Mouse (Mus musculus) heart, embryonic 12.5 days (tissue): ENCODE measurements around the gene Clip1. TPM values are rescaled to one million over a fixed set of nuclear protein-coding genes. Genes with fewer than 3 reads are reported as not detected.
"Not testable (repeated sequence)": the region's sequence is repeated elsewhere in the genome, so short reads cannot be mapped to it uniquely, and the experiment has no call there.

ENCODE experiments used
- ATAC-seq: fragments of 200-750 bp; cut with Nextera tagmentation; 2 replicates; pipeline ENCODE4 v1.8.0; 2017; ENCODE audit warnings: moderate TSS enrichment, moderate library complexity; ENCODE audit not compliant: insufficient number of reproducible peaks, low FRiP score
- H3K27ac ChIP-seq: fragments of 300-500 bp; sonication (generic); 2 replicates; pipeline ENCODE4 v1.5.1; 2016; ENCODE audit warnings: mild to moderate bottlenecking, moderate library complexity; ENCODE audit not compliant: poor library complexity, severe bottlenecking
- H3K27me3 ChIP-seq: fragments of 300-500 bp; sonication (generic); replicated peaks from 2 replicates; pipeline ENCODE4 v1.6.1; 2016; ENCODE audit warnings: mild to moderate bottlenecking, moderate library complexity
- H3K36me3 ChIP-seq: fragments of 300-500 bp; sonication (generic); 2 replicates; pipeline ENCODE4 v1.6.1; 2016; ENCODE audit warnings: mild to moderate bottlenecking, moderate library complexity
- H3K4me1 ChIP-seq: fragments of 300-500 bp; sonication (generic); replicated peaks from 2 replicates; pipeline ENCODE4 v1.6.1; 2016; ENCODE audit warnings: mild to moderate bottlenecking
- H3K4me2 ChIP-seq: fragments of 300-500 bp; sonication (generic); 2 replicates; pipeline ENCODE4 v1.6.1; 2016; ENCODE audit warnings: mild to moderate bottlenecking, moderate library complexity
- H3K4me3 ChIP-seq: fragments of 300-500 bp; sonication (generic); 2 replicates; pipeline ENCODE4 v1.5.1; 2016; ENCODE audit warnings: mild to moderate bottlenecking
- H3K9ac ChIP-seq: fragments of 300-500 bp; sonication (generic); 2 replicates; pipeline ENCODE4 v1.6.1; 2016; ENCODE audit warnings: mild to moderate bottlenecking, moderate library complexity
- H3K9me3 ChIP-seq: fragments of 300-500 bp; sonication (generic); replicated peaks from 2 replicates; pipeline ENCODE4 v1.6.1; 2016; ENCODE audit warnings: mild to moderate bottlenecking, moderate library complexity
- WGBS: fragments of 180-500 bp; shearing (Covaris S2); methylation state at CpG from one replicate; pipeline ENCODE4 v1.1.7; 2016; 5-methylcytosine and 5-hydroxymethylcytosine counted together
- polyA plus RNA-seq: library from polyadenylated mRNA; unstranded; fragments of >200 nt; fragmentation: Nextera tagmentation; extraction: Ambion mirVana; gene quantifications from 2 replicates; pipeline ENCODE4 v1.2.1, GENCODE M21; 2016

Gene Clip1
- polyA plus RNA-seq = 62.3 and 65.2 TPM in 2 replicates

- peak within 1 kb of the TSS; percentile 93 for H3K4me3 ChIP-seq
- H3K9me3 ChIP-seq = no peaks in the 10 kb centered on the region
- peak within 1 kb of the TSS; percentile 99 for H3K9ac ChIP-seq
- peak within 1 kb of the TSS; percentile 93 for H3K27ac ChIP-seq
- under 1% methylated on average over 55 of the region's 64 CpGs for WGBS
- peak; percentile 75 for ATAC-seq
- H3K4me1 ChIP-seq = peaks cover 24% of the 10 kb centered on the region
- H3K36me3 ChIP-seq = no peaks in the 10 kb centered on the region
- H3K4me2 ChIP-seq = peak within 1 kb of the TSS; percentile 81
- no peaks in the 10 kb centered on the region for H3K27me3 ChIP-seq
These were observed at the start of gene Clip1 for GRCm38 (mm10) chr5:123684221-123685144. Clip1 (minus strand) TSS chr5:123684618.

GRCm38 (mm10) chr5:123730981-123731380 lies 46.6 kb upstream of the Clip1 start:
- Histone ChIP-seq H3K36me3 (peaks cover 66% of the 10 kb centered on the region), H3K4me2 (no peak overlapping the region), H3K4me1 (no peaks in the 10 kb centered on the region), H3K9ac (no peak overlapping the region), H3K4me3 (no peak overlapping the region), H3K27ac (no peak overlapping the region), H3K27me3 (no peaks in the 10 kb centered on the region), H3K9me3 (no peaks in the 10 kb centered on the region)
- WGBS = 90% methylated on average over 2 of the region's 2 CpGs
- no peak for ATAC-seq

- not testable (repeated sequence) for H3K4me3 ChIP-seq, H3K9ac ChIP-seq, H3K27ac ChIP-seq, H3K36me3 ChIP-seq, ATAC-seq, H3K4me1 ChIP-seq, H3K27me3 ChIP-seq, H3K9me3 ChIP-seq, H3K4me2 ChIP-seq
- WGBS = 86% methylated on average over 7 of the region's 7 CpGs
These were observed 39.4 kb upstream of the Clip1 start for GRCm38 (mm10) chr5:123723816-123724215.

- ATAC-seq = peak; percentile 100
These were observed 36.2 kb upstream of the Clip1 start, which contains the start of gene Zcchc8 for GRCm38 (mm10) chr5:123720328-123721311. Zcchc8 (minus strand) TSS chr5:123721100.

GRCm38 (mm10) chr5:123714622-123715021 lies 30.2 kb upstream of the Clip1 start:
- WGBS = 85% methylated on average over 4 of the region's 4 CpGs
- no peak overlapping the region; the same call in 1 of the 2 replicates for H3K27ac ChIP-seq

More at GRCm38 (mm10) chr5:123720328-123721311, 36.2 kb upstream of the Clip1 start, which contains the start of gene Zcchc8:
- under 1% methylated on average over 83 of the region's 83 CpGs for WGBS
- no peaks in the 10 kb centered on the region for H3K9me3 ChIP-seq
- peaks cover 20% of the 10 kb centered on the region for H3K4me1 ChIP-seq
- H3K4me2 ChIP-seq = peak within 1 kb of the TSS; percentile 79
- H3K27me3 ChIP-seq = no peaks in the 10 kb centered on the region
- peak within 1 kb of the TSS; percentile 82 for H3K9ac ChIP-seq
- peak within 1 kb of the TSS; percentile 85 for H3K4me3 ChIP-seq
- H3K27ac ChIP-seq = peak within 1 kb of the TSS; percentile 86
- H3K36me3 ChIP-seq = peaks cover 21% of the 10 kb centered on the region

GRCm38 (mm10) chr5:123713782-123714181 lies 29.4 kb upstream of the Clip1 start:
- no peak for ATAC-seq
- WGBS = 93% methylated on average over 6 of the region's 6 CpGs
- Histone ChIP-seq H3K4me3 (no peak overlapping the region), H3K4me2 (no peak overlapping the region), H3K27ac (no peak overlapping the region), H3K4me1 (peaks cover 18% of the 10 kb centered on the region), H3K9me3 (no peaks in the 10 kb centered on the region), H3K27me3 (no peaks in the 10 kb centered on the region), H3K36me3 (peaks cover 88% of the 10 kb centered on the region), H3K9ac (no peak overlapping the region)

More at GRCm38 (mm10) chr5:123714622-123715021, 30.2 kb upstream of the Clip1 start:
- Histone ChIP-seq H3K9me3 (no peaks in the 10 kb centered on the region), H3K36me3 (peaks cover 80% of the 10 kb centered on the region), H3K4me3 (no peak overlapping the region), H3K4me1 (peaks cover 20% of the 10 kb centered on the region), H3K9ac (no peak overlapping the region), H3K27me3 (no peaks in the 10 kb centered on the region), H3K4me2 (no peak overlapping the region)
- ATAC-seq = no peak

- Histone ChIP-seq H3K27ac (no peak overlapping the region), H3K9me3 (no peaks in the 10 kb centered on the region), H3K27me3 (no peaks in the 10 kb centered on the region), H3K4me1 (no peaks in the 10 kb centered on the region), H3K4me3 (no peak overlapping the region), H3K36me3 (peaks cover 95% of the 10 kb centered on the region), H3K9ac (no peak overlapping the region), H3K4me2 (no peak overlapping the region)
- 87% methylated on average over 4 of the region's 4 CpGs for WGBS
- no peak for ATAC-seq
These were observed 25.2 kb upstream of the Clip1 start for GRCm38 (mm10) chr5:123709571-123709970.

- 93% methylated on average over 12 of the region's 12 CpGs for WGBS
- Histone ChIP-seq H3K36me3 (peaks cover 94% of the 10 kb centered on the region), H3K27me3 (no peaks in the 10 kb centered on the region), H3K4me3 (no peak overlapping the region), H3K9ac (no peak overlapping the region), H3K9me3 (no peaks in the 10 kb centered on the region), H3K4me2 (no peak overlapping the region), H3K27ac (no peak overlapping the region), H3K4me1 (no peaks in the 10 kb centered on the region)
- no peak for ATAC-seq
These were observed 24.2 kb upstream of the Clip1 start for GRCm38 (mm10) chr5:123708598-123708997.

- Histone ChIP-seq H3K4me2 (no peak overlapping the region), H3K36me3 (peaks cover 75% of the 10 kb centered on the region), H3K4me3 (no peak overlapping the region), H3K27ac (no peak overlapping the region), H3K9ac (no peak overlapping the region), H3K4me1 (no peaks in the 10 kb centered on the region), H3K9me3 (no peaks in the 10 kb centered on the region), H3K27me3 (no peaks in the 10 kb centered on the region)
- 70% methylated on average over 11 of the region's 11 CpGs for whole genome bisulfite sequencing
- ATAC-seq = no peak; the same call in 1 of the 2 replicates
These were observed 16.2 kb upstream of the Clip1 start for GRCm38 (mm10) chr5:123700625-123701024.

- H3K27me3 ChIP-seq = no peaks in the 10 kb centered on the region
- H3K4me3 ChIP-seq = no peak overlapping the region
- H3K4me1 ChIP-seq = peaks cover 8% of the 10 kb centered on the region
- H3K9ac ChIP-seq = no peak overlapping the region
- H3K27ac ChIP-seq = no peak overlapping the region
- ATAC-seq = 0 out of 2 replicates have a peak, but pooled peaks have one; percentile 10
- peaks cover 63% of the 10 kb centered on the region for H3K36me3 ChIP-seq
- H3K4me2 ChIP-seq = no peak overlapping the region
- 17% methylated on average over 3 of the region's 3 CpGs for WGBS
- H3K9me3 ChIP-seq = no peaks in the 10 kb centered on the region
These were observed 14.8 kb upstream of the Clip1 start for GRCm38 (mm10) chr5:123699198-123699597.
